Mouse (Mus musculus): ENCODE data around the gene Rec8. TPM values are rescaled to one million over a fixed set of nuclear protein-coding genes. Genes with fewer than 3 reads are reported as not detected.

The Rec8 gene
- polyA plus RNA-seq, 1 experiment = not detected

GRCm38 (mm10) chr14:55649884-55650283 is 32.0 kb downstream of the Rec8 start, which contains the start of gene Tssk4:
TSS of gene Tssk4 (plus strand) at chr14:55650184.
- Histone ChIP-seq H3K79me3 (ENCODE audit: low read depth) (peaks cover 8% of the 10 kb centered on the region), H3ac (ENCODE audit: control insufficient read depth, insufficient read length, low read depth) (no peak within 1 kb of the TSS), H3K4me3 (ENCODE audit: insufficient read depth, poor library complexity, severe bottlenecking) (no peak within 1 kb of the TSS), H3K27me3 (ENCODE audit: control insufficient read depth, insufficient read depth, insufficient read length) (no peaks in the 10 kb centered on the region), H3K79me2 (ENCODE audit: control insufficient read depth, insufficient read depth) (peaks cover 24% of the 10 kb centered on the region), H3K36me3 (ENCODE audit: control insufficient read depth, insufficient read depth) (no peaks in the 10 kb centered on the region)
- TF ChIP-seq USF1 (IDR thresholded peaks at IDR 0.05; ENCODE audit: low read depth) = no peak
- no peak for TF ChIP-seq MAX (IDR thresholded peaks at IDR 0.05)
- TF ChIP-seq CTCF (IDR thresholded peaks at IDR 0.05; ENCODE audit: control insufficient read depth, insufficient read depth, insufficient read length) = no peak
- no peak for TF ChIP-seq MYOD1 (IDR thresholded peaks at IDR 0.05; ENCODE audit: control insufficient read depth, insufficient read length, low read depth)
- no peak for TF ChIP-seq FOSL1 (IDR thresholded peaks at IDR 0.05; ENCODE audit: insufficient read depth, low read length, poor library complexity, severe bottlenecking)
- TF ChIP-seq MYOG (IDR thresholded peaks at IDR 0.05; ENCODE audit: control insufficient read depth, extremely low read depth, insufficient read length) = no peak
- no peak for TF ChIP-seq CEBPB (IDR thresholded peaks at IDR 0.05; ENCODE audit: low read depth)

GRCm38 (mm10) chr14:55651528-55651927 is 33.7 kb downstream of the Rec8 start:
- Histone ChIP-seq H3ac (ENCODE audit: control insufficient read depth, insufficient read length, low read depth) (no peak overlapping the region), H3K79me3 (ENCODE audit: low read depth) (no peaks in the 10 kb centered on the region), H3K79me2 (ENCODE audit: control insufficient read depth, insufficient read depth) (peaks cover 8% of the 10 kb centered on the region), H3K4me3 (ENCODE audit: insufficient read depth, poor library complexity, severe bottlenecking) (no peak overlapping the region), H3K27me3 (ENCODE audit: control insufficient read depth, insufficient read depth, insufficient read length) (no peaks in the 10 kb centered on the region), H3K36me3 (ENCODE audit: control insufficient read depth, insufficient read depth) (no peaks in the 10 kb centered on the region)
- TF ChIP-seq USF1 (IDR thresholded peaks at IDR 0.05; ENCODE audit: low read depth) (no peak), MYOD1 (IDR thresholded peaks at IDR 0.05; ENCODE audit: control insufficient read depth, insufficient read length, low read depth) (no peak), MAX (IDR thresholded peaks at IDR 0.05) (no peak), CTCF (IDR thresholded peaks at IDR 0.05; ENCODE audit: control insufficient read depth, insufficient read depth, insufficient read length) (no peak), MYOG (IDR thresholded peaks at IDR 0.05; ENCODE audit: control insufficient read depth, extremely low read depth, insufficient read length) (no peak), CEBPB (IDR thresholded peaks at IDR 0.05; ENCODE audit: low read depth) (no peak), FOSL1 (IDR thresholded peaks at IDR 0.05; ENCODE audit: insufficient read depth, low read length, poor library complexity, severe bottlenecking) (no peak)

GRCm38 (mm10) chr14:55656935-55657334 is 39.1 kb downstream of the Rec8 start:
- Histone ChIP-seq H3K79me2 (ENCODE audit: control insufficient read depth, insufficient read depth) (no peaks in the 10 kb centered on the region), H3ac (ENCODE audit: control insufficient read depth, insufficient read length, low read depth) (no peak overlapping the region), H3K36me3 (ENCODE audit: control insufficient read depth, insufficient read depth) (peaks cover 6% of the 10 kb centered on the region), H3K27me3 (ENCODE audit: control insufficient read depth, insufficient read depth, insufficient read length) (no peaks in the 10 kb centered on the region), H3K79me3 (ENCODE audit: low read depth) (no peaks in the 10 kb centered on the region), H3K4me3 (ENCODE audit: insufficient read depth, poor library complexity, severe bottlenecking) (no peak overlapping the region)
- no peak for TF ChIP-seq FOSL1 (IDR thresholded peaks at IDR 0.05; ENCODE audit: insufficient read depth, low read length, poor library complexity, severe bottlenecking)
- TF ChIP-seq CTCF (IDR thresholded peaks at IDR 0.05; ENCODE audit: control insufficient read depth, insufficient read depth, insufficient read length) = no peak
- TF ChIP-seq USF1 (IDR thresholded peaks at IDR 0.05; ENCODE audit: low read depth) = no peak
- no peak for TF ChIP-seq MAX (IDR thresholded peaks at IDR 0.05)
- TF ChIP-seq CEBPB (IDR thresholded peaks at IDR 0.05; ENCODE audit: low read depth) = no peak
- no peak for TF ChIP-seq MYOD1 (IDR thresholded peaks at IDR 0.05; ENCODE audit: control insufficient read depth, insufficient read length, low read depth)
- TF ChIP-seq MYOG (IDR thresholded peaks at IDR 0.05; ENCODE audit: control insufficient read depth, extremely low read depth, insufficient read length) = no peak

- no peak overlapping the region for H3K4me3 ChIP-seq (ENCODE audit: insufficient read depth, poor library complexity, severe bottlenecking)
- TF ChIP-seq MAX (IDR thresholded peaks at IDR 0.05) (no peak), USF1 (IDR thresholded peaks at IDR 0.05; ENCODE audit: low read depth) (no peak), FOSL1 (IDR thresholded peaks at IDR 0.05; ENCODE audit: insufficient read depth, low read length, poor library complexity, severe bottlenecking) (no peak), MYOG (IDR thresholded peaks at IDR 0.05; ENCODE audit: control insufficient read depth, extremely low read depth, insufficient read length) (no peak), CEBPB (IDR thresholded peaks at IDR 0.05; ENCODE audit: low read depth) (no peak), CTCF (IDR thresholded peaks at IDR 0.05; ENCODE audit: control insufficient read depth, insufficient read depth, insufficient read length) (no peak), MYOD1 (IDR thresholded peaks at IDR 0.05; ENCODE audit: control insufficient read depth, insufficient read length, low read depth) (no peak)
- H3ac ChIP-seq (ENCODE audit: control insufficient read depth, insufficient read length, low read depth) = no peak overlapping the region
- H3K79me3 ChIP-seq (ENCODE audit: low read depth) = no peaks in the 10 kb centered on the region
- no peaks in the 10 kb centered on the region for H3K27me3 ChIP-seq (ENCODE audit: control insufficient read depth, insufficient read depth, insufficient read length)
- peaks cover 15% of the 10 kb centered on the region for H3K36me3 ChIP-seq (ENCODE audit: control insufficient read depth, insufficient read depth)
- no peaks in the 10 kb centered on the region for H3K79me2 ChIP-seq (ENCODE audit: control insufficient read depth, insufficient read depth)
Measured at GRCm38 (mm10) chr14:55658011-55658410, 40.2 kb downstream of the Rec8 start.

GRCm38 (mm10) chr14:55659960-55660573 is 42.2 kb downstream of the Rec8 start, which contains the start of gene Mdp1:
TSS of gene Mdp1 (minus strand) at chr14:55660508.
- peaks cover 23% of the 10 kb centered on the region for H3K36me3 ChIP-seq (ENCODE audit: control insufficient read depth, insufficient read depth)
- H3K79me3 ChIP-seq (ENCODE audit: low read depth) = no peaks in the 10 kb centered on the region
- TF ChIP-seq MYOG (IDR thresholded peaks at IDR 0.05; ENCODE audit: control insufficient read depth, extremely low read depth, insufficient read length) (no peak), CTCF (IDR thresholded peaks at IDR 0.05; ENCODE audit: control insufficient read depth, insufficient read depth, insufficient read length) (peak; percentile 73), FOSL1 (IDR thresholded peaks at IDR 0.05; ENCODE audit: insufficient read depth, low read length, poor library complexity, severe bottlenecking) (no peak)
- H3K4me3 ChIP-seq (ENCODE audit: insufficient read depth, poor library complexity, severe bottlenecking) = peak within 1 kb of the TSS; percentile 42
- no peaks in the 10 kb centered on the region for H3K27me3 ChIP-seq (ENCODE audit: control insufficient read depth, insufficient read depth, insufficient read length)
- H3K79me2 ChIP-seq (ENCODE audit: control insufficient read depth, insufficient read depth) = peaks cover 13% of the 10 kb centered on the region
- H3ac ChIP-seq (ENCODE audit: control insufficient read depth, insufficient read length, low read depth) = peak within 1 kb of the TSS; percentile 73
